Comparison of ENCODE assay signal across 14 mouse cellular contexts in the genomic region with DNA sequence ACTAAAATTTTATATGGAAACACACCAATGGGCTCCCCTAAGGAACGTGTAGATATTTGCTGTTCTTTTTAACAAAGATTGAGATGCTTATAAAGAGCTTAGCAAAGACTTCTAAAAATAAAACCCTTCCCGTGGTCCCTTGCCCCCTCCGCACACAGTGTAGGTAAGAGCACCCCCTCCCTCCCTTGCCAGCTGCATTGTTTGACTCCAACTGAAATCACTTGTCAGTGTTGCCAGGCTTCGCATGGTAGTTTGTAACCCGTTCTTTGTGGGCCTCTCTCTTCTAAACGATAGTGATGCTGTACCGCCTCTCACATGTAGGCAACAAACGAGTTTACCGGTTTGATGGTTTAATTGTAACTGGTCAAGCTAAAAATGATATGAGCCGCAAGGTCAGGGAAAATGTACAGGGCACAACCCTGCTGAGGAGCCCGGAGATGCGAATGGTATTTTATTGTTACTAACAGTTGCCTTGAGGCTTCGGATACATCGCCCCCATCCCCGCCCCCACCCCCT.
DNase-seq lines count a peak whose midpoint lies in the region; ATAC-seq and TF ChIP-seq lines count a peak whose summit lies in the region.
"Had no signal": no experiment of that assay in that cellular context is flagged by ENCODE, and none has a peak within 500 bp of the region (broad histone marks: within the 10 kb centered on the region; RNA-seq: fewer than 3 reads in every experiment).

No protein-coding gene starts in this region.

- H3K9me3 ChIP-seq in heart, embryonic 14.5 days (ENCODE audit: control insufficient read depth, low read length): no peaks in the 10 kb centered on the region
- H3K9me3 ChIP-seq in embryonic facial prominence, embryonic 13.5 days: no peaks in the 10 kb centered on the region
- H3K9me3 ChIP-seq in forebrain, postnatal 0 days (ENCODE audit: low read length): no peaks in the 10 kb centered on the region
- H3K9me3 ChIP-seq in midbrain, embryonic 13.5 days: no peaks in the 10 kb centered on the region

- no peak for ATAC-seq in heart, embryonic 14.5 days (ENCODE audit: insufficient number of reproducible peaks, insufficient read depth, low FRiP score, low read depth)
- ATAC-seq in embryonic facial prominence, embryonic 13.5 days (ENCODE audit: insufficient number of reproducible peaks, insufficient read depth, low FRiP score, low TSS enrichment, low read depth): no peak
- peak; percentile 62 for ATAC-seq in forebrain, postnatal 0 days
- ATAC-seq in midbrain, embryonic 13.5 days: peak; percentile 51; the same call in 1 of the 2 replicates
- no peak for ATAC-seq in megakaryocyte progenitor cell, adult 5-6 weeks (replicated peaks; ENCODE audit: poor library complexity)

- no peaks in the 10 kb centered on the region for H3K36me3 ChIP-seq in heart, embryonic 14.5 days (ENCODE audit: control insufficient read depth, insufficient read depth, low read length)
- H3K36me3 ChIP-seq in embryonic facial prominence, embryonic 13.5 days: no peaks in the 10 kb centered on the region
- no peaks in the 10 kb centered on the region for H3K36me3 ChIP-seq in forebrain, postnatal 0 days (ENCODE audit: insufficient read depth)
- no peaks in the 10 kb centered on the region for H3K36me3 ChIP-seq in midbrain, embryonic 13.5 days

- H3K27ac ChIP-seq in heart, embryonic 14.5 days (replicated peaks in 1 of 2; ENCODE audit: control insufficient read depth in 1 of 2, insufficient read depth in 1 of 2, low read depth in 2 of 2, low read length in 2 of 2): no peak overlapping the region
- H3K27ac ChIP-seq in embryonic facial prominence, embryonic 13.5 days: no peak overlapping the region
- no peak overlapping the region for H3K27ac ChIP-seq in forebrain, postnatal 0 days (ENCODE audit: low read depth, low read length)
- no peak overlapping the region for H3K27ac ChIP-seq in midbrain, embryonic 13.5 days
- H3K27ac ChIP-seq: gastrocnemius, adult 2 months had no signal

- H3K9ac ChIP-seq in heart, embryonic 14.5 days (ENCODE audit: low read length): no peak overlapping the region; the same call in 1 of the 2 replicates
- no peak overlapping the region for H3K9ac ChIP-seq in embryonic facial prominence, embryonic 13.5 days
- H3K9ac ChIP-seq in forebrain, postnatal 0 days: no peak overlapping the region
- H3K9ac ChIP-seq in midbrain, embryonic 13.5 days (replicated peaks): peak overlapping the region; percentile 6; the same call in 1 of the 2 replicates

- WGBS in heart, embryonic 14.5 days: 36% methylated on average over 15 of the region's 15 CpGs
- 26% methylated on average over 15 of the region's 15 CpGs for WGBS in embryonic facial prominence, embryonic 13.5 days
- WGBS in forebrain, postnatal 0 days: 20% methylated on average over 15 of the region's 15 CpGs
- 12% methylated on average over 15 of the region's 15 CpGs for WGBS in midbrain, embryonic 13.5 days

- intact Hi-C loops in heart, postnatal 10 days (cut with DNase I): loop anchor here (10.0 kb wide), 1 partner anchor 1887 kb away; no protein-coding TSS in a partner anchor

- H3K4me3 ChIP-seq in heart, embryonic 14.5 days (ENCODE audit: control insufficient read depth in 1 of 2, insufficient read depth in 1 of 2, low read depth in 1 of 2, low read length in 2 of 2): no peak overlapping the region
- no peak overlapping the region for H3K4me3 ChIP-seq in embryonic facial prominence, embryonic 13.5 days
- H3K4me3 ChIP-seq in forebrain, postnatal 0 days (ENCODE audit: low read depth, low read length): no peak overlapping the region
- no peak overlapping the region for H3K4me3 ChIP-seq in midbrain, embryonic 13.5 days (replicated peaks)
- H3K4me3 ChIP-seq: gastrocnemius, adult 2 months had no signal

- no peak for TF ChIP-seq CTCF in forebrain, postnatal 0 days (IDR thresholded peaks at IDR 0.05; ENCODE audit: low read depth)

- peak overlapping the region; percentile 45 for H3K4me2 ChIP-seq in heart, embryonic 14.5 days (ENCODE audit: low read length)
- H3K4me2 ChIP-seq in embryonic facial prominence, embryonic 13.5 days: peak overlapping the region; percentile 36
- H3K4me2 ChIP-seq in forebrain, postnatal 0 days (ENCODE audit: low read depth): peak overlapping the region; percentile 29
- H3K4me2 ChIP-seq in midbrain, embryonic 13.5 days (replicated peaks): peak overlapping the region; percentile 42

- peaks cover 14% of the 10 kb centered on the region for H3K27me3 ChIP-seq in heart, embryonic 14.5 days (ENCODE audit: control insufficient read depth, insufficient read depth, low read length)
- peaks cover 14% of the 10 kb centered on the region for H3K27me3 ChIP-seq in embryonic facial prominence, embryonic 13.5 days
- H3K27me3 ChIP-seq in forebrain, postnatal 0 days (ENCODE audit: insufficient read depth, low read length): no peaks in the 10 kb centered on the region
- peaks cover 12% of the 10 kb centered on the region for H3K27me3 ChIP-seq in midbrain, embryonic 13.5 days

- peaks cover 9 to 16% of the 10 kb centered on the region in 2 experiments; a peak in 3 of 4 replicates for H3K4me1 ChIP-seq in heart, embryonic 14.5 days (ENCODE audit: control insufficient read depth in 2 of 2, insufficient read depth in 2 of 2, low read length in 2 of 2)
- peaks cover 31% of the 10 kb centered on the region for H3K4me1 ChIP-seq in embryonic facial prominence, embryonic 13.5 days
- no peaks in the 10 kb centered on the region; the same call in 1 of the 2 replicates for H3K4me1 ChIP-seq in forebrain, postnatal 0 days (ENCODE audit: insufficient read depth)
- H3K4me1 ChIP-seq in midbrain, embryonic 13.5 days (replicated peaks): peaks cover 49% of the 10 kb centered on the region

- DNase-seq in heart, postnatal 10 days: no peak
- peak; percentile 53 for DNase-seq in forebrain, postnatal 0 days
- DNase-seq in left cerebral cortex, adult 9 months (ENCODE audit: low spot score in 2 of 2): no peak
- DNase-seq in adrenal gland, postnatal 25 days: no peak
- DNase-seq: adrenal gland, postnatal 14 days; cerebellum, adult 18-20 months; gastrocnemius, adult 2 months; kidney, adult 18-20 months; lung, adult 2 months; right cerebral cortex, adult 18-20 months had no signal

Comparison
In these comparisons a context has a peak if more than half of its experiments do, and no peak if none do; other contexts are left out.
1. ATAC-seq: peak in forebrain, postnatal 0 days (single experiment) and midbrain, embryonic 13.5 days (single experiment); none in heart, embryonic 14.5 days (single experiment), embryonic facial prominence, embryonic 13.5 days (single experiment) and megakaryocyte progenitor cell, adult 5-6 weeks (single experiment).
2. Peak in every context shown above with its lines, with median percentiles within 50 percentile points of each other: H3K4me2 ChIP-seq.